Mouse (Mus musculus) limb, embryonic 10.5 days (tissue): Measurements from ENCODE around the gene Sh3gl3. TPM values are rescaled to one million over a fixed set of nuclear protein-coding genes. Genes with fewer than 3 reads are reported as not detected.

Experiments
- DNase-seq: peaks from one replicate; pipeline ENCODE4 v3.0.0-alpha.2; 2017; ENCODE audit warnings: low spot score
- H3K27ac ChIP-seq: fragments of 300-500 bp; sonication (generic); 2 replicates; pipeline ENCODE4 v1.5.1; 2016; ENCODE audit warnings: mild to moderate bottlenecking
- H3K27me3 ChIP-seq: fragments of 300-500 bp; sonication (generic); 2 replicates; pipeline ENCODE4 v1.6.1; 2016; ENCODE audit warnings: low read depth, mild to moderate bottlenecking; ENCODE audit not compliant: poor library complexity, severe bottlenecking
- H3K36me3 ChIP-seq: fragments of 300-500 bp; sonication (generic); 2 replicates; pipeline ENCODE4 v1.6.1; 2016; ENCODE audit warnings: mild to moderate bottlenecking, moderate library complexity
- H3K4me1 ChIP-seq: fragments of 300-500 bp; sonication (generic); 2 replicates; pipeline ENCODE4 v1.6.1; 2016
- H3K4me3 ChIP-seq: fragments of 300-500 bp; sonication (generic); 2 replicates; pipeline ENCODE4 v1.5.1; 2016; ENCODE audit warnings: mild to moderate bottlenecking, moderate library complexity
- H3K9me3 ChIP-seq: fragments of 300-500 bp; sonication (generic); replicated peaks from 2 replicates; pipeline ENCODE4 v1.6.1; 2016; ENCODE audit warnings: mild to moderate bottlenecking
- WGBS: fragments of 180-500 bp; shearing (Covaris S2); methylation state at CpG from one replicate; pipeline ENCODE4 v1.1.7; 2016; 5-methylcytosine and 5-hydroxymethylcytosine counted together
- polyA plus RNA-seq: library from polyadenylated mRNA; unstranded; fragments of >200 nt; fragmentation: Nextera tagmentation; extraction: Ambion mirVana; gene quantifications from 2 replicates; pipeline ENCODE4 v1.2.1, GENCODE M21; 2016

Sh3gl3 gene
- polyA plus RNA-seq, 1 experiment from 2014 or later: 15.6 TPM

DNA sequence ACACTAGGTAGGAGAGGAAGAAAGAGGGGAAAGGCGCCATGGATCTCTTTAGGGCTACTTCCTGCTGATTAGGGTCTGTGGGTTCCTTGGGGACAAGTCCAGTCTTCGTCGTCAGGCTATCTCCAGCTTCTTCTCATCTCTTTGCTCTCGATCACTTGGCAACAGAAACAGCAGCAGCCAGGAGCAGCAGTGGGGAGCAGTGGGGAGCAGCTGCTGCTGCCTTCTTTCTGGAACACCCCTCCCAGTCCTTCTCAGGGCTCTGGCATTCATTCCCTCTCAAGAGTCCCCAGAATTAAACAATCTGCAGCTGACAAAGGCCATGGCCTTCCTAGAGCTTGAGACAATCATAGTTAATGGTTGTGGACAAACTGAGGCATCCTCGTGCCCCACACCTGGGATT, 154.2 kb downstream of the Sh3gl3 start:
- H3K9me3 ChIP-seq: no peaks in the 10 kb centered on the region
- no peak overlapping the region for H3K27ac ChIP-seq
- H3K36me3 ChIP-seq: no peaks in the 10 kb centered on the region
- DNase-seq: no peak
- H3K27me3 ChIP-seq: peaks cover 6% of the 10 kb centered on the region
- H3K4me3 ChIP-seq: no peak overlapping the region
- 73% methylated on average over 5 of the region's 5 CpGs for WGBS
- H3K4me1 ChIP-seq: no peaks in the 10 kb centered on the region

DNA sequence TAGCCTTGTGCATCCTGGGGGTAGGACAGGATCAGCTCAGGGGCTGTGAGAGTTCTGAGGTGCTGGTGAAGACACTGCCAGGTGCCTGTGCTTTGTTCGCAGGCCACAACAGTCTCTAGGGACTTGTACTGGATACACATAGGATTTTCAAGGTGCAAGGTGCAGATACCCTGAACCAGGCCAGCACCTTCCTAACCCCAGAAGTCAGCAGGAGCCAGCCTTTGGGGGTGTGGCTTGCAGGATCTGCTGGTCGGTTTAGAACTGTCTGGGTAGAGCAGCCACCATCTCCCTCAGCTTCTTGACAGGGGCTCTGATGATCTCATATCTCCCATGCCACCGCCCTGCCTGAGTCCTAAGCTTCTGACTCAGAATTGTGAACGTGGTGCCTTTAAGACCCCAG, 156.2 kb downstream of the Sh3gl3 start:
- Histone ChIP-seq H3K9me3 (no peaks in the 10 kb centered on the region), H3K4me3 (no peak overlapping the region), H3K4me1 (peaks cover under 1% of the 10 kb centered on the region; the same call in 1 of the 2 replicates), H3K36me3 (no peaks in the 10 kb centered on the region), H3K27ac (no peak overlapping the region), H3K27me3 (peaks cover 26% of the 10 kb centered on the region)
- DNase-seq: no peak
- WGBS: 61% methylated on average over 4 of the region's 4 CpGs

DNA sequence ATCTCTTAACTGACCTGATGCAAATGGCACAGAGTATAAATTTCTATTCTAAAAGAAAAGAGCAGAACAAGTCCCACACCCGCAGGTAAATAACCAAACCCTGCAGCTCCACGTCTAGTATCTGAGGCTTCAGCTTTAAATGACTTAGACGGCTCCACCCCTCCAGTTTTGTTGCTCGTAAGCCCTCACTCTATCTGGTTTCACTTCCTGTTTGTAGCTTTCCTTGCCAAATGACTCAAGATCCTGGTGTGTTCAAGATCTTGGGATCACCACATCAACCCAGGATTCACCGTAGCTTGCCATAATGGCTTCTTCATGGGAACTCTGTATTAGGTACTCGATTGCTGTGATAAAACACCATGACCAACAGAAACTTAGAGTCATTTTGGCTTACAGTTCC, 157.2 kb downstream of the Sh3gl3 start:
- no peak overlapping the region for H3K27ac ChIP-seq
- H3K27me3 ChIP-seq: peaks cover 36% of the 10 kb centered on the region
- no peaks in the 10 kb centered on the region for H3K36me3 ChIP-seq
- no peak overlapping the region for H3K4me3 ChIP-seq
- peaks cover 11% of the 10 kb centered on the region for H3K4me1 ChIP-seq
- no peaks in the 10 kb centered on the region for H3K9me3 ChIP-seq
- DNase-seq: peak; percentile 12
- WGBS: 77% methylated on average over 6 of the region's 6 CpGs

DNA sequence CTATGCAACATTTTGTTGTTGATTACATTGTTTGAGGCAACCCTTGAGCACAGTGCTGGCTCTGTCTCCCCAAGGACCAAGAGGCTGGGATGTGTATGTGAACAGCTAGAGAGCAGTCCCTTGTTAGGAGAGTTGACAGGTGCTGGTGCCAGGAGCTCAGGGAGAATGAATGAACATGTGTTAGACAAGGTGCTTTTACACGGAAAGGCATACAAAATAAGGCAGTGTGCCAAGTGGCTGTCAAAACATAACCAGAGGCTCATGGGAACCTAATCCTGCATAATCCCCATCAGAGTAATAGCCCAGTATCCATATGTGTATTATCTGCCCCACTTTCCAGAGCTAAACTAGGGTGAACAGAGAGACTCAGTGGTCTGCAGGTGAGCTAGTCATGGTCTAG, 160.4 kb downstream of the Sh3gl3 start:
- DNase-seq: peak; percentile 25

DNA sequence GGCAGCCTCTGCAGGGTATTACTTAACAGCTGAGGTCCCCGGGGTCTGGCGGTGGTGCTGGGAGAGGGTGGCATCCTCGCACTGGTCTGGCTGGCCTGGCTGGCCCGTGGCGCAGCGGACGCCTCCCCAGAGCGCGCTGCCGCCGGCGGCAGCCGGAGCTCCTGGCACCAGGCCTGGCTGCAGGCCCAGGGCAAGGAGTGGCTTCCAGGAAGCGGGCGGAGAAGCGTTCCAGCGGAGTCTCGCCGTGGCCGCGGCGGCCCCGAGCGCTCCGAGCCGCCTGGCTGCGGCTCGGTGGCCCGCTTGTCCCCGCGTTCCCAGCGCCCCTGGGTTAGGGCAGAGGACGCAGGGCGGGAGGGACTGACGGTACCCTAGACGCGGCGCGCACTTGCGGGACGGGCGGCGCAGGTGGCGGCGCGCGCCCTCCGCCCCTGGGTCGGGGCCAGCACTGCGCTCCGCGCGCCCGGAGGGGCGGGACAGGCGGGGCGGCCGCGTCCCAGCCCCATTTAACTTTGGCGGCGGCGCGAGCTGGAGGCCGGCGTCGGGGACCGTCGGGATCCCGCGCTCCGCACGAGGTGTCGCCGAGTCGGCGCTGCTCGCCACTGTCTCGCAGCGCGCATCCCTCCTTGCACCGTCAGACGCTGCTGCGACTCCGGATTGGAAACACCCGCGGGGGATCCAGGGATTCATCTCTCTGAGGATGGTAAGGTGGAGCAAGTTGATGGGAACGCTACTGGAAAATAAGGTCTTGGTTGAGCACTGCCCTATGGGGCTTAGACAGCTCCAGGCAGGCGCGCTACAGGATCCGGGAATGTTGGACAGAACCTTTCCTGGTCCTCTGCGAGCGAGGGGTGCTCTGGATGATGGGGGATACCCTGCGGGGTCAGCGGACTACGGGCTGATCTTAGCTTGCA, 161.8 kb downstream of the Sh3gl3 start, which contains the start of gene Adamtsl3:
Gene Adamtsl3 (plus strand): TSS at position 484 of the 911 bp plus-strand sequence.
- no peaks in the 10 kb centered on the region for H3K9me3 ChIP-seq
- H3K4me1 ChIP-seq: peaks cover 20% of the 10 kb centered on the region
- peaks cover 66% of the 10 kb centered on the region for H3K27me3 ChIP-seq
- under 1% methylated on average over 95 of the region's 95 CpGs for WGBS
- H3K4me3 ChIP-seq: peak within 1 kb of the TSS; percentile 57
- peak; percentile 60 for DNase-seq
- peak within 1 kb of the TSS; percentile 71 for H3K27ac ChIP-seq
- H3K36me3 ChIP-seq: no peaks in the 10 kb centered on the region

More for the DNA sequence above, 160.4 kb downstream of the Sh3gl3 start:
- no peaks in the 10 kb centered on the region for H3K9me3 ChIP-seq
- peaks cover 66% of the 10 kb centered on the region for H3K27me3 ChIP-seq
- no peak overlapping the region for H3K27ac ChIP-seq
- H3K4me1 ChIP-seq: peaks cover 20% of the 10 kb centered on the region
- no peak overlapping the region for H3K4me3 ChIP-seq
- 63% methylated on average over 1 of the region's 1 CpGs for WGBS
- no peaks in the 10 kb centered on the region for H3K36me3 ChIP-seq

DNA sequence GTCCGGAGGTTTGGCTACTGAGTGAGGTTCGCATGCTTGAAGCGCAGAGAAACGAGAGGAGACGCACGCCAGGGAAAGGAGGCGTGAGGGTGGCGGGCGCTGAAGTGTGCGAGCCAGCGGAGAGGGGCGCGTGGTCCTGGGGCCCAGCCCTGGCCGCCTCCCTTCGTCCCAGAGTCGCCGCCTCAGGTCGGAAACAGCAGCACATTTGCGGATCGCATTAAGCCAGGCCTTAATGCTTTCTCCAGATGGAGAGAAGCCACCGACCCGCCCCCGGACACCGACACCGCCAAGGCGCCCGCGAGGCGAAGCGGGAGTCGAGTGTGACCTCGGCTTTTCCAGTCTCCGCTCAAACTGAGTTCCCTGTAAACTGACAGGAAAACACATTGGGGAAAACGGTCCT, 162.5 kb downstream of the Sh3gl3 start:
- H3K9me3 ChIP-seq: no peaks in the 10 kb centered on the region
- peak overlapping the region; percentile 57 for H3K4me3 ChIP-seq
- peak overlapping the region; percentile 71 for H3K27ac ChIP-seq
- DNase-seq: peak; percentile 77
- H3K4me1 ChIP-seq: peaks cover 23% of the 10 kb centered on the region
- WGBS: 1% methylated on average over 34 of the region's 34 CpGs
- no peaks in the 10 kb centered on the region for H3K36me3 ChIP-seq
- H3K27me3 ChIP-seq: peaks cover 66% of the 10 kb centered on the region

DNA sequence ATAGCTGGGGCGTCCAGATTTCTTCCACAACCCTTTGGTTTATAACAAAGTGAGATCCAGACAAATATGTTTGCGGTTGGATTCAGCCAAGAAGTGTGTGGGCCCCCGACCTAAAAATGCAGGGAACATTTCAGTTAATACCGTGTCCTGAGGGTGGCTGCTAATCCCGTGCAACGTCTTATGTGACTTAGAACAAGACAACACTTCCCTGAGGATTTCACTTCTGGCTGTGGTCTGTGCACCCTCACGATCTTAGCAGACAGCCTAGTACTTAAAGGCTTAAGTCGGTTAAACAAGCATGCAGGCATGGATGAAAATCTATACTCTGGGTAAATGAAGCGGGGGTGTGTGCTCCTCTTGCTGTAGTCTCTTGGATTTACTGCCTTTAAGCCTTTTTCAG, 164.5 kb downstream of the Sh3gl3 start:
- Histone ChIP-seq H3K27ac (no peak overlapping the region), H3K9me3 (no peaks in the 10 kb centered on the region), H3K27me3 (peaks cover 57% of the 10 kb centered on the region), H3K4me3 (no peak overlapping the region), H3K36me3 (no peaks in the 10 kb centered on the region), H3K4me1 (peaks cover 34% of the 10 kb centered on the region)
- 84% methylated on average over 9 of the region's 9 CpGs for WGBS
- DNase-seq: peak; percentile 25

DNA sequence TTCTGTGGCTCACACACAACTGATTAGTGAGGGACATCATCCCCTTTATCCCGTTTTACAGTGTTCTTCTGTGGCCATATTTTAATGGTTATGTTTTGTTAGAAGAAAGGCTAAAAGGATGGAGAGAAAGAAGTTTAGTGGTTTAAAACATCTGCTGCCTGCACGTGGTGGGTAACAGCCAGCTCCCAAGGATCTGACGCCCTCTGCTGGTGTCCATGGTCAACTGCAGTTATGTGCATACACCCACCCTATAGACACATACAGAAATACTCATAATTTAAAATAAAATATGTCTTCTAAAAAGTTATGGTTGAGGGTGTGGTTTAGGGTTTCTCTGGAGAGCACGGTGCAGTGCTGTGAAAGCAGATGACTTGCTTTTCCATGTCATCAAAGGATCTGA, 164.9 kb downstream of the Sh3gl3 start:
- WGBS: 83% methylated on average over 4 of the region's 4 CpGs
- Histone ChIP-seq H3K4me3 (no peak overlapping the region), H3K4me1 (peaks cover 34% of the 10 kb centered on the region), H3K36me3 (no peaks in the 10 kb centered on the region), H3K9me3 (no peaks in the 10 kb centered on the region), H3K27me3 (peaks cover 53% of the 10 kb centered on the region), H3K27ac (no peak overlapping the region)
- peak; percentile 28 for DNase-seq

DNA sequence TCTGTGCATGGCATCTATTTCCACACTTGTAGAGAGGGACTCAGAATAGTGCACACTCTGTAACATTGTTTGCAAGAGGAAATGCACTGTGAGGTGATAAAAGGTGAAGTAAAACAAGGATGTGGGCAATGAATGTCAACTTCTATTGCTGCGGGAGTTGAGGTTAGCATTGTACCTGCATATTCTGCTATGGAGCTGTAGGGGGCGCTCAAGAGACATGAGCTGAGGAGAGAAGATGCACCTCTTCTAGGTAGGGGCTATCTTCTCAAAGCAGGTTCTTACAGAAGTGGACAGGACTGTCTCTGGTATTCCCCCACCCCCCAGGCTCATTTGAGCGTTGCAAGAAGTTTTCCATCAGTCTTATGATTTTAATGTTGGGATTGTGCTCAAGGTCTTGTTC, 165.6 kb downstream of the Sh3gl3 start:
- Histone ChIP-seq H3K27me3 (peaks cover 46% of the 10 kb centered on the region), H3K4me3 (no peak overlapping the region), H3K27ac (no peak overlapping the region), H3K36me3 (no peaks in the 10 kb centered on the region), H3K9me3 (no peaks in the 10 kb centered on the region), H3K4me1 (peaks cover 34% of the 10 kb centered on the region)
- 50% methylated on average over 3 of the region's 3 CpGs for WGBS
- no peak for DNase-seq

DNA sequence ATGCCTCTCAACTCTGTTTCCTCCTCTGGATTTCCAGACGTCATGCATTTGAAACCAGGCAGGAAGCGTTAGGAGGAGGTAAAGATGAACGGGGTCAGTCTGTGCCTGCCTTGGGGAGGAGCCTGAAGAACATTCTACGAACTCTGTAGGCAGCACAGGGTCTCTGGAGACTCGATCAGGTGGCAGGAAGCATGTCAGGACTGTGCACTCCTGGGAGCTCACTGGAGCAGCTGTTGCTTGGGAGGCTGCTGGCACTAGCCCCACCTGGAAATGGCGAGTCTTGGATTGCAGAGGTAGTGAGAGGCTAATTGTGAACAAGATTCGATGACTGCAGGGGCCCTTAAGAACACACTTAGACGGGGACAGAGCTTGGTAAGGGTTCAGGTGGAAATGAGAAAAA, 167.8 kb downstream of the Sh3gl3 start:
- Histone ChIP-seq H3K4me1 (peaks cover 17% of the 10 kb centered on the region), H3K27ac (peak overlapping the region; percentile 12; the same call in 1 of the 2 replicates), H3K9me3 (no peaks in the 10 kb centered on the region), H3K27me3 (peaks cover 24% of the 10 kb centered on the region), H3K36me3 (no peaks in the 10 kb centered on the region), H3K4me3 (no peak overlapping the region)
- no peak for DNase-seq
- WGBS: 43% methylated on average over 8 of the region's 8 CpGs

DNA sequence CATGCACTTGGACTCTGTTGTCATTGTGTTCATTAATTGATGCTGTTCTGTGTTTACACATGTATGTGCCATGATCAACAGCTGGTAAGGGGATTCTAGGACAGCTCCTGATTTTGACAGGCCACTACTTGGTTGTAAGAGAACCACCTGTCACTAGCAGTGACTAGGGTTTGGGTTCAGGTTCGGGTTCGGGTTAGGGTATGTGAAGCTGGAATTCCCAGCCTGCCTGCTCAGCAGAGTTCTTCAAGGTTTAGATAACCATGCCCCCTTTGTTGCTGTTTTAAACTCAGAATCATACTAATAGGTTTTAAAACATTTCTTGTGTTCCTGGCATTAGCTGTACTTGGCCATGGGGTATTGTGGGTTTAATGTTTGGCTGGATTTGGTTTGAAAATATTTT, 173.1 kb downstream of the Sh3gl3 start:
- DNase-seq: no peak
- H3K36me3 ChIP-seq: no peaks in the 10 kb centered on the region
- 90% methylated on average over 2 of the region's 2 CpGs for WGBS
- no peak overlapping the region for H3K27ac ChIP-seq
- H3K9me3 ChIP-seq: no peaks in the 10 kb centered on the region
- H3K4me1 ChIP-seq: peaks cover 15% of the 10 kb centered on the region; the same call in 1 of the 2 replicates
- no peak overlapping the region for H3K4me3 ChIP-seq
- H3K27me3 ChIP-seq: no peaks in the 10 kb centered on the region

DNA sequence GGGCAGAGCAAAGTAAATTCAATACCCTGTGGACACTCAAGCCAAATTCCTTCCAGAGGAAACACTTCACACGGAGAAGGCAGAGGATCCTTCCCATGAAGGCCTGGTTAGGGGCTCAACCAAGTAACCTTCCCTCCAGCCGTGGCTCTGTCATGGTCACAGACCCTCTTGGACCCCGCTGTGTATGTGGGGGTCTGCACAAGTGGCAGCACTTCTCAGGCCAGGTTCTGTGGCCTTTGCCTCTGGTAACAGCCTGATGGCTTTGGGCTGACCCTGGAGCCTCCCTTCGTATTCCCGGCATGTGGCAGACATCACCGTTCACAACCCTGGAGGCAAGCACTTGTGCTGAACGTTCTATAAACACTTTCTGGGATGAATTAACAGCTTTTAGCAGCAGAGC, 176.2 kb downstream of the Sh3gl3 start:
- Histone ChIP-seq H3K27me3 (no peaks in the 10 kb centered on the region), H3K27ac (peak overlapping the region; percentile 30; the same call in 1 of the 2 replicates), H3K9me3 (no peaks in the 10 kb centered on the region), H3K4me1 (0 out of 2 replicates have a peak, but pooled peaks cover 9% of the 10 kb centered on the region), H3K36me3 (no peaks in the 10 kb centered on the region), H3K4me3 (no peak overlapping the region)
- DNase-seq: no peak
- 67% methylated on average over 7 of the region's 7 CpGs for WGBS

DNA sequence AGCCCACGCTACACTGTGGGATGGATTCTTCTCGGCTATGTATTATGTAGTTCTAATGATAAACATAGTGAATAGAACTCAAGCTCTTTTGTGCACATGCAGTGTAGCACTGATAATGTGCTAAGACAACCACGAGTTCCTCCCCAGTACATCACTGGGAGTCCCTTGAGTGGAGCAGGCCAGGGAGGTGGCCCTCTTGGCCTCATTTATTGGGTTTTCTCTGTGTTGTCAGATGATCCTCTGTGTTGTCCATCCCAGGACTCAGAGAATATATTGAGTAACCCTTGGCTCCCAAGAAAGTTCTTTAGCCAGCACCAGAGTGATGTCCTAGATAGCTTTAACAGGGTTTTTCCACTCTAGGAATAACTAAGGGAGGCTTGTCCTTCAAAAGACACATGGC, 176.8 kb downstream of the Sh3gl3 start:
- no peak for DNase-seq
- 0 out of 2 replicates have a peak, but pooled peaks cover 9% of the 10 kb centered on the region for H3K4me1 ChIP-seq
- H3K4me3 ChIP-seq: no peak overlapping the region
- 91% methylated on average over 3 of the region's 3 CpGs for WGBS
- H3K36me3 ChIP-seq: no peaks in the 10 kb centered on the region
- no peaks in the 10 kb centered on the region for H3K9me3 ChIP-seq
- no peak overlapping the region for H3K27ac ChIP-seq
- no peaks in the 10 kb centered on the region for H3K27me3 ChIP-seq
